Mouse (Mus musculus) left cerebral cortex, adult 2 months (tissue): ENCODE measurements around the gene Insyn1. TPM values are rescaled to one million over a fixed set of nuclear protein-coding genes. Genes with fewer than 3 reads are reported as not detected.

ENCODE experiments used
- DNase-seq, 2 experiments: peaks; one replicate each; pipeline ENCODE4 v3.0.0; 2021 to 2022; ENCODE audit warnings: low spot score in 2 of 2, mixed read lengths in 1 of 2; ENCODE audit errors: extremely low spot score in 1 of 2
- H3K27ac ChIP-seq: fragments of 200-600 bp; 2 replicates; pipeline ENCODE4 v1.8.1; 2022
- H3K4me3 ChIP-seq: fragments of 200-600 bp; 2 replicates; pipeline ENCODE4 v1.8.1; 2022
- CTCF ChIP-seq: fragments of 200-600 bp; IDR thresholded peaks from 2 replicates; pipeline ENCODE4 v1.8.1; 2022; ENCODE audit warnings: antibody characterized with exemption, mild to moderate bottlenecking, moderate library complexity
- intact Hi-C: fragments of 180-260 bp; cut with DNase I; formaldehyde crosslinking; loops from one replicate; pipeline ENCODE4 v1.15.1; 2025
- total RNA-seq, 2 experiments: library from RNA; stranded (reverse); gene quantifications; 2 replicates each; pipeline ENCODE4 v1.2.3; 2021

Gene Insyn1
- total RNA-seq, 2 experiments from 2014 or later, result 214 to 230 TPM

DNA sequence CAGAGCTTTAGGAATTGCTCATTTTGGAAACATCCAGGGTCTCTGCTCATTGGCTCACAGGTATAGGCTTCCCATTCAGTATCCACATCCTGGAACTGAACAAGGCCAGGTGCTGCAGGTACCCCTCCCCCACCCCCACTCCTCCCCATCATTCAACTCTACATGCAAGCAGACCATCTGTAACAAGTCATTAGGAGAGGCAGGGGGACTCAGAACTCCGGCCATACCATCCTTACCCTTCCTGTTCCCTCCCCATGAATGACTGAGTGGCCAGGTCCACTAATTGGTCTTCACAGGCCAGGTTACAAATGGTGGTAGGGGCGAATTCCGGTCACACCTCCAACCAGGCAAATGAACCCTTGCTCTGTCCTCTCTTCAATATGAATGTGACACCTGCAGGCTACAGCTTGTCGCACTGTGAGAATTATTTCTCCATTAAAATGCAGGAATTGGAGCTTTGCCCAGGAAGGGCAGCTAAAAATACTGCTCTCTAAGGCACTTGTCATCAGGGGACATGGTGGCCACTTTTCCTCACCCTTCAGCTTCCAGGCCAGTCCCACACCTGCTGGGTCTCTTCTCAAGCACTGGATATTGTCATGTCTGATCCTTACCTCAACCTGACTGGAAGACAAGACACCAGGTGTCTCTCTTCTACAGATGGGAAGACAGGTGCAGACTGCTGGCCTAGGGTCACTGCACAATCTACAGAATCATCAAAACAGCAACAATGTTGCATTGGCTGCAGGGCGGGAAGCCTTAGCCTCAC, 32.6 kb downstream of the Insyn1 start:
- Histone ChIP-seq H3K4me3 (no peak overlapping the region), H3K27ac (no peak overlapping the region)
- intact Hi-C loops, result no loop called here
- no peak for TF ChIP-seq CTCF
- DNase-seq, result no peak

DNA sequence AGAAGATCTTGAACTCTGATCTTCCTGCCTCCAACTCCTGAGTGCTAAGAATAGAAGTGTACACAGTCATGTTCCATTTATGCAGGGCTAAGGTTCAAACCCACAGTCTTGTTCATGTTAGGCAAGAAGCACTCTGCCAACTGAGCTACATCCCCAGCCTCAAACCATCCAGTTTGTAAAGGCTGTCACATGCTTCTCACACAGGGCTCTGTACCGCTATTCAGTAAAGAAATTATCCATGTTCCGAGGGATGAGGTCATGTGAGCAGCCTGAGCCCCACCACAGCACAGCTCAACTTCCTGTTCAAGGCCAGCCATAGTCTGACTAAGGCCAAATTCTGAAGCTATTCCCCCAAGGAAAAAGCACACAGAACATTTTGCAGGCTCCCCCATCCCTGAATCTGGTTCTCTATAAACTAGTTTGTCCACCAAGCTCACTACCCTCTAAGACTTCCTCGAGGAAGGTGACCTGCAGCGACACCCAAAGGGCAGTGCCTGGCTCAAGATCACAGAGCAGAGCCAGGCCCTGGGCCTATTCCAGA, 33.5 kb downstream of the Insyn1 start:
- H3K27ac ChIP-seq, result no peak overlapping the region
- H3K4me3 ChIP-seq, result no peak overlapping the region
- no peak for DNase-seq
- TF ChIP-seq CTCF, result no peak
- intact Hi-C loops, result no loop called here

DNA sequence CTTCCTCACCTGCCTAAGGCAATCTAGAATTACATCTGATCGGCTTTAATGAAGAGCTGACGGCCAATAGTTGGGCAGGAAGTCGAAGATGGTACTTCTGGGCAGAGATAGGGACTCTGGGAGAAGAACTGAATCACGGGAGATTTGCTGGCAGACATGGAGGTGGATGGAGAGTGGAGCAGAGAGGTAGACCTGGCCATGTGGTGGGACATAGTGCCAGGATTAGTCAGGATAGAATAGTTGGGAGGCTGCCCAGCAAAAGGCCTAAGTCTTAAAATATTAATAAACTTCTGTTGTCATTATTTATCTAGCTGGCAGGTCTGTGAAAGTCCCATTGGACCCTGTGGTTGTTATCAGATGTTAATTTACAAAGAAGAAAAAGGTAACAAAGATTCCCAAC, 36.7 kb downstream of the Insyn1 start:
- intact Hi-C loops, result no loop called here
- no peak overlapping the region for H3K4me3 ChIP-seq
- H3K27ac ChIP-seq, result no peak overlapping the region
- no peak for TF ChIP-seq CTCF
- DNase-seq, result no peak

DNA sequence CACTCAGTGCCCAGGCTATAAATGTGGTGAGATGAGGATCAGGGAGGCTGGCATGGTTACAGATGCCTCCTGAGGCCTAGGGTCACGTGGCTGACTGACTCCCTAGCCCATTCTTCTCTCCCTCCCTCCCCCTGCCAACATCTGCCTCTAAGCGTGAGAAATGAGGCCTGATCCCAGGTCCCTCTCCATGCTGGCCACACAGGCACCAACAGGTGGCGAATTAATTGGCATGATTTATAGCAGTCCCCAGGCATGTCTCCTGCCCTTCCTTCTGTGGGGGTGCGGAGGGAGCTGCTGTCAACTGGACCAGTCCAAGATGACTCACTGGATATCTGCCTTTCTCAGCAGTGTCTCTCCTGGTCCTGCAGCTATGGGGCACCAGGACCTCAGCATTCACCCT, 39.4 kb downstream of the Insyn1 start:
- no peak for DNase-seq
- Histone ChIP-seq H3K4me3 (no peak overlapping the region), H3K27ac (no peak overlapping the region)
- intact Hi-C loops, result no loop called here
- no peak for TF ChIP-seq CTCF

DNA sequence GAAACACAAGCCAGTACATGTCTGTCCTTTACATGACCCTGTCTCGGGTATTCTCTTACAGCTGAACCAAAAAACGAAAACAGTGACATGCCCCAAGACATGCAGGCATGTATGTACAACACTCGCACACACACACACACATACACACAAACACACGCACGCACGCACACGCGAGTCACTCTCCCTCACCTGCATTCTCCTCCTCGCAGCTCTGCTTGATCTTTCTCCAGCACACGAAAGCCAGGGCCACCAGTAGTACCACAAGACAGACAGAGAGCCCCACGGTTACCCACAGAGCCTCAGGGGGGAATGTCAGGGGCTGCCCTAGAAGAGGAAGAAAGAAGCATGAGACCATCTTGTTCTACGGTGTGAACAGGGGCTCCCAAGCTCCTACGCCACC, 42.0 kb downstream of the Insyn1 start:
- no peak overlapping the region for H3K4me3 ChIP-seq
- no peak for DNase-seq
- no peak overlapping the region for H3K27ac ChIP-seq
- no peak for TF ChIP-seq CTCF
- intact Hi-C loops, result no loop called here

DNA sequence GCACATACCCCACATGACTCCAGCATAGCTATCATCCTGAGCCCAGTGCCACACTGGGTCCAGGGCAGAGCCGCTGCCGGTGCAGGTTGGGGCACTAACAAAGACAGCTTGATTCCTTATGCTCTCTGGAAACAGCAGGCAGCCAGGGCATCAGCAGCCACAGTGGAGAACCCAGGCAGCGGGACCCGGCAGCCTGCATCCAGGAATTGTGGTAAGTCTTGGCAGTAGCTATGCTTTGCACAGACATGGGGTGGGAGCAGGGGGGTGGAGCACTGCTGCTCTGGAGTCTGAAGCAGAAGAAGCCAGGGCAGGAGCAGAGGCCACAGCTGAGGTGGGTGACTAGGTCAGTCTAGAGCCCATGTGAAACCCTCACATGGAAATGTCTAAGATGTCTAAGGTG, 43.8 kb downstream of the Insyn1 start:
- Histone ChIP-seq H3K4me3 (no peak overlapping the region), H3K27ac (no peak overlapping the region)
- no peak for TF ChIP-seq CTCF
- intact Hi-C loops, result no loop called here
- DNase-seq, result no peak

DNA sequence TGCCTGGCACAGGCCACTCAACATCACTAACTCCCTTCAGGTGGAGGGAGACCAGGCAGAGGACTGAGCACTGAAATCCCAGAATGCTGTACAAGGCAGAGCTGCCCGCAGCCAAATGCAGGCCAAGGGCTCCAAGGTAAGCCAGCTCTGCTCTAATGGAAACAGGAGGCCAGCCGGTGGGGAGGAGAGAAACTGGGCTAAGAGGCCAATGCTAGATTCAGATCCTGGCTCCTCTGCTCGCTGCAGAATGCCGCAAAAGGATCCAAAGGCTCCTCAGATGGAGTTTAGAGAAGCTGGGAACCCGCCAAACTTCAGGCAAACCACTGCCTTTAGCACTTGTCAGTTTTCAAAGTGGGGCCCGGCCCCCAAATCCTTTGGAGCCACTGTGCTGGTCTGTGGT, 44.9 kb downstream of the Insyn1 start:
- TF ChIP-seq CTCF, result no peak
- H3K4me3 ChIP-seq, result no peak overlapping the region
- DNase-seq, result no peak
- no peak overlapping the region for H3K27ac ChIP-seq
- intact Hi-C loops, result no loop called here

DNA sequence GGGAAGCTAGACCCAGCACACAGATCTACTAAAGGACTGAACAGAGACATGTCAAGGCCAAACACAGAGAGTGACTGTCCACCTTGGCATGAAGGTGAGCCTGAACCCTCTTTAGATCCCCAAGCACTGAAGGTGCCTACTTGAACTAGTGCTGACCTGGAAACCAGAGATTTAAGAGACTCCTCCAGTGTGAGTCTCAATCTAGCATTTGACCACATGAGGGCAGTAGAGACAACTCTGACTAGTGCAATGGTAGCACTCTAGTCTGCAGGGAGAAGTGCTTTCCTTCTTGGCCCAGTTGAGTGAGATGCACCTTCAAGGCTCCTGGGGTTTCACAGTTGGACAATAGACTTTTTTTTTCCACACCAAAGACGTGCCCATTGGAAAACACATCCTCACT, 46.4 kb downstream of the Insyn1 start:
- intact Hi-C loops, result loop anchor here (2.0 to 5.0 kb wide), 2 partner anchors 93 to 204 kb away; no protein-coding TSS in a partner anchor
- peak; percentile 49 to 53 for DNase-seq
- Histone ChIP-seq H3K4me3 (no peak overlapping the region), H3K27ac (no peak overlapping the region)
- peak; percentile 83 for TF ChIP-seq CTCF

DNA sequence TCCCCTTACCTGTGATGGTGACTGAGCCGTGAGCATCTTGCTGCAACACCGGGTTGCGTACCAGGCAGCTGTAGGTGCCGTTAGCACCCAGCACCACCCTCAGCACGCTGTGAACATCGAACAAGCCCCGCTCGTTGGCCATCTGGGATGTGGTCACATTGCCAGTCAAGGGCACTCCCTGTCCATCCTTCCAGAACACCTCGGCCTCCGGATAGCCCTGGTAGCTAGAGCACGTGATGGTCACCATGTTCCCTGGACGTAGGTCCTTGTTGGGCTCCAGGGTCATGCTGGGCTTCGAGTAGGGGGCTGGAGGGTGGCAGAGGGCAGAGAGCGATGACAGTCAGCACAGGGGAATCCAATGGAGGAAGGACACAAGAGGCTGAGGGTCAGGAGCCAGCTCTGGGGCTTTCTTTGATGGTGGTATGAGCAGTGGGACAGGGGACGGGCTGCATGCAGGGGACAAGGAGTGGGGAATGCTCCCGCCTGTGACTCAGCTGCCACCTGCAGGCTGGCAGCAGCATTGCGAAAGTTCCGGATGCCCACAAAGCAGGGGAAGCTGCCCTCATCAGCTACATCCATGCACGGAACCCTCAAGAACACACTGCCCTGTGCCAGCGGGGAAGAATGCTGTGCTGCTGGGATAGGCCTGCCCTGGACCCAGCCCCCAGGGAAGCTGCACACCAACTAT, 47.2 kb downstream of the Insyn1 start:
- Histone ChIP-seq H3K4me3 (no peak overlapping the region), H3K27ac (no peak overlapping the region)
- intact Hi-C loops, result loop anchor here (2.0 to 5.0 kb wide), 2 partner anchors 92 to 205 kb away; no protein-coding TSS in a partner anchor
- TF ChIP-seq CTCF, result peak; percentile 61
- DNase-seq, result peak in 1 of 2 experiments; percentile 46

DNA sequence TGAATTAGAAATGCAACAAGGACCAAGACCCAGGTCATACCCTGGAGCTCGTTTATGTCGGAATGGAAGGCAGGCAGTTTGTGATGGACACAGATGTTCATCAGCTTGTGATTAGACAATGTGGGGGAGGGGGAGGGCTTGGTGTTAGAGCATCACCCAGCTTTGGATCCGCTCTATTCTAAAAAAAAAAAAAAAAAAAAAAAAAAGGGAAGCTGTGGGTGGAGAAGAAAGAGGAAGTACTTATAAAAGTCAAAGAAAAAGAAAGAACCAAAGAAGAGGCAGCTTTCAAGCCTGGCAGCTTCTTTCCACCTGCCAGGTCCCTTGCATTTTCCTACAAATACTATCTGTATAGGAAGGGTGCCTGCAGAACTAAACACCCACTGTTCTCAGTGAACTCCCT, 49.4 kb downstream of the Insyn1 start:
- intact Hi-C loops, result loop anchor here (2.0 to 5.0 kb wide), 2 partner anchors 90 to 337 kb away; no protein-coding TSS in a partner anchor
- no peak for TF ChIP-seq CTCF
- Histone ChIP-seq H3K27ac (no peak overlapping the region), H3K4me3 (no peak overlapping the region)
- no peak for DNase-seq

DNA sequence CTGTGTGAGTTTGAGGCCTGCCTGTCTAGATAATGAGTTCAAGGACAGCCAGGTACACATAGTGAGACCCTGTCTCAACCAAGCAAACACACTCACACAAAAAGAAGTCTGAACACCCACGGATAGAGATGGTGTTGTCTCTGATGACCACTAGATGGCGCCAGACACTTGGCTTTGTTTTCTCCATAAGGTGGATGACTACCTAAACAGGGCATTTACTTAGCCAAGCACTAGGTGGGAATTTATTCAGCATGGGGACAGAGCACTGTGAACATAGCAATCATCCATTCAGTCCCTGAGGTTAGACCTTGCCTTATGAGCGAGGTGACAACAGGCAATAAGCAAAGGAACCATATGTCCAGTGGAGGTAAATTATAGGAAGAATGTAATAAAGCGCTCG, 51.5 kb downstream of the Insyn1 start:
- TF ChIP-seq CTCF, result peak; percentile 95
- intact Hi-C loops, result loop anchor here (1.0 to 5.0 kb wide), 3 partner anchors 87 to 335 kb away; no protein-coding TSS in a partner anchor
- H3K27ac ChIP-seq, result no peak overlapping the region
- H3K4me3 ChIP-seq, result no peak overlapping the region
- peak in 1 of 2 experiments; percentile 41 for DNase-seq

DNA sequence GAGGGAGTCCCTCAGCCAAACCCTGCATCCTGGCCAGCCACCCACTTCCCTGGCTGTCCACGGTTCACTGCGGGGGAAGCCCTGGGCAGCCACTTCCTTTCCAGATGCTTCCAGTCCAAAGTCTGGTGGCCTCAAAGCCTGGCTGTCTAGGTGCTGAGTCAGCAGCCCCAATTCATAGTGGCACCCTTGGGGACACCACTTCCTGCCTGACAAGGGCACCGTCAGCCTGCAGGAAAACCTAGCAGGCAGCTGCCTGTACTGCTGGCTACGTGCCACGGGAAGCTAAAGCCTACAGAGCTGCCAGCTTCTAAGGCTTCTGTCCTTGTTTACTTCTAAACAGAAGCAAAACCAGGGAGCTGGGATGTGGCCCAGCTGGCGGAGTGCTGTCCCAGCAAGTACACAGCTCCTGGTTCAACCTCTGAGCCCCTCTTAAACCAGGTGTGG, 53.5 kb downstream of the Insyn1 start:
- DNase-seq, result peak; percentile 69 to 72
- intact Hi-C loops, result loop anchor here (1.0 kb wide), 1 partner anchor 36 kb away; no protein-coding TSS in a partner anchor
- H3K4me3 ChIP-seq, result no peak overlapping the region
- peak overlapping the region; percentile 24; the same call in 1 of the 2 replicates for H3K27ac ChIP-seq
- no peak for TF ChIP-seq CTCF
